Mouse (Mus musculus) liver, postnatal 0 days (tissue): Measurements from ENCODE around the gene Dnajc12.

Experiments used
- CTCF ChIP-seq: sonication (generic); IDR thresholded peaks from 2 replicates; pipeline ENCODE4 v1.5.1; 2016; ENCODE audit warnings: antibody characterized with exemption, low read depth
- EP300 ChIP-seq: IDR thresholded peaks from 2 replicates; pipeline ENCODE4 v1.6.1; 2016; ENCODE audit warnings: antibody characterized with exemption, low read depth, mild to moderate bottlenecking

GRCm38 (mm10) chr10:63453926-63454325, 71.7 kb downstream of the Dnajc12 start:
- no peak for TF ChIP-seq CTCF
- TF ChIP-seq EP300: no peak
